Mouse (Mus musculus) kidney, embryonic 14.5 days (tissue): ENCODE results near the gene Mto1. TPM values are rescaled to one million over a fixed set of nuclear protein-coding genes. Genes with fewer than 3 reads are reported as not detected.

Experiments used
- ATAC-seq: fragments of 200-750 bp; cut with Nextera tagmentation; 2 replicates; pipeline ENCODE4 v1.8.0; 2017; ENCODE audit warnings: moderate number of reproducible peaks, mild to moderate bottlenecking, moderate TSS enrichment, moderate library complexity; ENCODE audit not compliant: low FRiP score, low TSS enrichment
- H3K27ac ChIP-seq: fragments of 300-500 bp; sonication (generic); 2 replicates; pipeline ENCODE4 v1.5.1; 2014; ENCODE audit warnings: low read depth, mild to moderate bottlenecking, low read length, moderate library complexity, mixed read lengths
- H3K27me3 ChIP-seq: fragments of 300-500 bp; sonication (generic); 2 replicates; pipeline ENCODE4 v1.6.1; 2014; ENCODE audit warnings: mild to moderate bottlenecking, low read length; ENCODE audit not compliant: control insufficient read depth, insufficient read depth
- H3K36me3 ChIP-seq: fragments of 300-500 bp; sonication (generic); 2 replicates; pipeline ENCODE4 v1.6.1; 2014; ENCODE audit warnings: low read length, mixed read lengths; ENCODE audit not compliant: control insufficient read depth, insufficient read depth
- H3K4me1 ChIP-seq: fragments of 300-500 bp; sonication (generic); 2 replicates; pipeline ENCODE4 v1.6.1; 2014; ENCODE audit warnings: low read length, mixed read lengths; ENCODE audit not compliant: control insufficient read depth, insufficient read depth
- H3K4me2 ChIP-seq: fragments of 300-500 bp; sonication (generic); replicated peaks from 2 replicates; pipeline ENCODE4 v1.6.1; 2014; ENCODE audit warnings: low read depth, mild to moderate bottlenecking, low read length
- H3K4me3 ChIP-seq: fragments of 300-500 bp; sonication (generic); 2 replicates; pipeline ENCODE4 v1.5.1; 2014; ENCODE audit warnings: mild to moderate bottlenecking, low read length
- H3K9ac ChIP-seq: fragments of 300-500 bp; sonication (generic); 2 replicates; pipeline ENCODE4 v1.6.1; 2014; ENCODE audit warnings: low read depth, mild to moderate bottlenecking, low read length, moderate library complexity
- H3K9me3 ChIP-seq: fragments of 300-500 bp; sonication (generic); 2 replicates; pipeline ENCODE4 v1.6.1; 2016; ENCODE audit warnings: low read length; ENCODE audit not compliant: control insufficient read depth
- WGBS: fragments of 180-500 bp; shearing (Covaris S2); extraction: QIAGEN DNeasy Blood & Tissue Kit; methylation state at CpG from one replicate; pipeline ENCODE4 v1.1.7; 2014; 5-methylcytosine and 5-hydroxymethylcytosine counted together
- polyA plus RNA-seq: library from polyadenylated mRNA; unstranded; fragments of >200 nt; fragmentation: Nextera tagmentation; extraction: Ambion mirVana; gene quantifications from 2 replicates; pipeline ENCODE4 v1.2.1, GENCODE M21; 2014

Gene Mto1
- polyA plus RNA-seq, result 21.5 and 29.3 TPM in 2 replicates

- Histone ChIP-seq H3K27ac (peak within 1 kb of the TSS; percentile 69; the same call in 1 of the 2 replicates), H3K9ac (peak within 1 kb of the TSS; percentile 94), H3K4me1 (0 out of 2 replicates have a peak, but pooled peaks cover 2% of the 10 kb centered on the region), H3K36me3 (peaks cover 6% of the 10 kb centered on the region; the same call in 1 of the 2 replicates), H3K9me3 (no peaks in the 10 kb centered on the region), H3K4me2 (peak within 1 kb of the TSS; percentile 77), H3K27me3 (peaks cover 30% of the 10 kb centered on the region), H3K4me3 (peak within 1 kb of the TSS; percentile 96)
- WGBS, result under 1% methylated on average over 95 of the region's 96 CpGs
- ATAC-seq, result peak; percentile 95
Measured at GRCm38 (mm10) chr9:78447973-78448873, at the start of gene Mto1, which contains the start of gene Gm17324. Gene Mto1, plus strand, starts transcription at chr9:78448208. Gene Gm17324, minus strand, starts transcription at chr9:78448786.

DNA sequence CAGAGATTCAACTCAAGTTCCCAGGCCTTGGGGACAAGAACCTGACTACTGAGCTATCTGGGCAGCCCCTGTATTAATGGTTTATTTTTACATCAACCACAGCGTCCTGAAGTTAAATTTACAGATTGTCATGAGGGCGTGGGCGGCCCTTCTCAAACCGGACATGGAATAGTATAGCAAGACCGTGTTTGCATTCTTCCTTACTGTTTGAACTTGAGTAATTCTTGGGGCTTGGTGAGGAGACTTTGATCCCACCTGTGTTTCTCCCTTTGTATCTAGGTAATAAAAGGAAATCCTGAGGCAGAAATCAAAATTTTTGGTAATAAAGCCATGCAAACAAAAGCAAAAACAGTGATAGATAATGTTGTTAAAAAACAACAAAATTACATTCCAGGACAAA is 47.4 kb upstream of the Mto1 start:
- Histone ChIP-seq H3K27me3 (peaks cover 21% of the 10 kb centered on the region), H3K27ac (no peak overlapping the region), H3K36me3 (no peaks in the 10 kb centered on the region), H3K4me1 (no peaks in the 10 kb centered on the region), H3K9ac (no peak overlapping the region), H3K4me3 (no peak overlapping the region), H3K9me3 (no peaks in the 10 kb centered on the region), H3K4me2 (no peak overlapping the region)
- 73% methylated on average over 5 of the region's 5 CpGs for WGBS
- no peak for ATAC-seq

- 91% methylated on average over 7 of the region's 7 CpGs for WGBS
Measured at GRCm38 (mm10) chr9:78401596-78401995, 46.4 kb upstream of the Mto1 start.

GRCm38 (mm10) chr9:78427362-78427781 is 20.6 kb upstream of the Mto1 start:
- 19% methylated on average over 26 of the region's 27 CpGs for WGBS
- H3K27me3 ChIP-seq, result no peaks in the 10 kb centered on the region
- H3K9me3 ChIP-seq, result no peaks in the 10 kb centered on the region
- H3K4me2 ChIP-seq, result peak overlapping the region; percentile 39
- H3K4me3 ChIP-seq, result peak overlapping the region; percentile 20
- H3K9ac ChIP-seq, result peak overlapping the region; percentile 7; the same call in 1 of the 2 replicates
- no peak overlapping the region for H3K27ac ChIP-seq
- no peak for ATAC-seq
- H3K36me3 ChIP-seq, result no peaks in the 10 kb centered on the region
- H3K4me1 ChIP-seq, result no peaks in the 10 kb centered on the region

More at GRCm38 (mm10) chr9:78401596-78401995, 46.4 kb upstream of the Mto1 start:
- Histone ChIP-seq H3K27me3 (peaks cover 11% of the 10 kb centered on the region), H3K9ac (no peak overlapping the region), H3K4me1 (no peaks in the 10 kb centered on the region), H3K9me3 (no peaks in the 10 kb centered on the region), H3K4me2 (no peak overlapping the region), H3K36me3 (no peaks in the 10 kb centered on the region), H3K4me3 (no peak overlapping the region), H3K27ac (no peak overlapping the region)
- no peak for ATAC-seq

DNA sequence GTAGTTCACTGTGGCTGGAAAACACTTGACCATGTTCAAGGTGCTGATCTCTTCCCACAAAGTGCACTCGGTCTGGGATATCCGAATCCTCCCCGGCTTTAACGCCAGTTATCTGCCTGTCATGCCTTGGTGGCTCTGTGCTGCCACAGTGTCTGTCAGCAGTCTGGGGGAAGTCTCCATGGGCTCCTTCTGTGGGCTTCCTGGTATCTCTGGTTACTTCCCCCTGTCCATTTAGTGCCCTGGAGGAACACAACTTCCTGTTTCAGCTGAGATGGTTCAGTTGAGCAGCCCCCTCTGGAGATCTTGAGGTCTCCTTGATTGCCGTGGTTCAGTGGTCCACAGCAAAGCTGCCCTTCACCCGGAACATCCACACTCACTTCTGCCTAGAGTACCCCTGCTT is 19.8 kb upstream of the Mto1 start:
- ATAC-seq, result peak; percentile 43; the same call in 1 of the 2 replicates
- H3K36me3 ChIP-seq, result no peaks in the 10 kb centered on the region
- WGBS, result 56% methylated on average over 6 of the region's 6 CpGs
- H3K4me1 ChIP-seq, result no peaks in the 10 kb centered on the region
- H3K9me3 ChIP-seq, result no peaks in the 10 kb centered on the region
- H3K27me3 ChIP-seq, result no peaks in the 10 kb centered on the region
- no peak overlapping the region for H3K4me3 ChIP-seq
- no peak overlapping the region for H3K9ac ChIP-seq
- no peak overlapping the region for H3K4me2 ChIP-seq
- H3K27ac ChIP-seq, result no peak overlapping the region

DNA sequence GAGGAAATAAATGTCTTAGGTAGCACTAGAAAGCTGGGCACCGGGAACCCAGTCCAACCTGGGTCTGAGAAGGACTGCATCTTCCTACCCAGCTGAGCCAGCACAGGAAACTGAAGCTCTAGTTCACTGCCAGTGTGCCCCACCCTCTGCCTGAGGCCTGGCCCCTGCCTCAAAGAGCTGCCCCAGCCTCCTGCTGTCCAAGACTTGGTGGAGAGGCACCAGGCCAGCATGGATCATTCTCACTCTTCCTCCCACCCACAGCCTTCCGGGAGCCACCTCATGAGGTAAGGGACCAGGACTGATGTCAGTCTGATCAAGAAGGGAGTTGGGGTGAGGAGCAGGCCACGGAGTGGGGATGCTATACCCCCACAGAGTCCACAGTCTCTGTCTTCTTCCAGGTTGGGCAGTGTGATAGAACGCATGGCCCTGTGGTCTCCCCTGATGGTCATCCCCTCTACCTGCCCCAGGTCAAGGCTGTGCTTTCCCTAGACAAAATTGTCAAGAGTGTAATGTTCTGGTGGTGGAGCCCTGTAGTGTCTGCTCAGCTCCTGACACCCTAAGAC is 19.1 kb upstream of the Mto1 start:
- Histone ChIP-seq H3K36me3 (no peaks in the 10 kb centered on the region), H3K4me3 (no peak overlapping the region), H3K4me2 (no peak overlapping the region), H3K27ac (no peak overlapping the region), H3K27me3 (no peaks in the 10 kb centered on the region), H3K9me3 (no peaks in the 10 kb centered on the region), H3K9ac (no peak overlapping the region), H3K4me1 (no peaks in the 10 kb centered on the region)
- peak; percentile 45; the same call in 1 of the 2 replicates for ATAC-seq
- 77% methylated on average over 4 of the region's 4 CpGs for WGBS

GRCm38 (mm10) chr9:78429551-78429950 is 18.5 kb upstream of the Mto1 start:
- Histone ChIP-seq H3K4me2 (no peak overlapping the region), H3K4me1 (no peaks in the 10 kb centered on the region), H3K9me3 (no peaks in the 10 kb centered on the region), H3K27me3 (no peaks in the 10 kb centered on the region), H3K27ac (no peak overlapping the region), H3K36me3 (no peaks in the 10 kb centered on the region), H3K9ac (no peak overlapping the region), H3K4me3 (no peak overlapping the region)
- peak; percentile 20; the same call in 1 of the 2 replicates for ATAC-seq
- 54% methylated on average over 2 of the region's 2 CpGs for WGBS

DNA sequence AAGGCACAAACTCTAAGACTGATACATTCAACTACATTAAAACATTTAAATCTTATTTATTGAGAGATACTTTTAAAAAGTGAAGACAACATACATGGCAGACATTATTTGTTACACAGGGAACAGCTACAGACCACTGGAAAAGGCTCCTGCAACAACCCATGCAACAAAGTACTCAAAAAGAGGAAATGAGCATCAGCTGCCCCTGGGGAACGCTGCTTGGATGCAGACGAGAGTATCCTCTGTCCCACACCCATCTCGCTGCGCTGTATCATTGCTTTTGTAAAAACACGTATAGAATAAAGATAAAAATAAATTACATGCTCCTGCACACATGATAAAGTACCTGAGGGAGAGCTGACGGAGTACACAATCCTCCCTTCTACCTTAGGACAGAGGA is 17.5 kb upstream of the Mto1 start:
- H3K9ac ChIP-seq, result no peak overlapping the region
- WGBS, result 63% methylated on average over 6 of the region's 6 CpGs
- no peak overlapping the region for H3K4me3 ChIP-seq
- no peaks in the 10 kb centered on the region for H3K9me3 ChIP-seq
- no peaks in the 10 kb centered on the region for H3K36me3 ChIP-seq
- H3K4me2 ChIP-seq, result no peak overlapping the region
- no peaks in the 10 kb centered on the region for H3K4me1 ChIP-seq
- H3K27me3 ChIP-seq, result no peaks in the 10 kb centered on the region
- no peak for ATAC-seq
- H3K27ac ChIP-seq, result no peak overlapping the region

DNA sequence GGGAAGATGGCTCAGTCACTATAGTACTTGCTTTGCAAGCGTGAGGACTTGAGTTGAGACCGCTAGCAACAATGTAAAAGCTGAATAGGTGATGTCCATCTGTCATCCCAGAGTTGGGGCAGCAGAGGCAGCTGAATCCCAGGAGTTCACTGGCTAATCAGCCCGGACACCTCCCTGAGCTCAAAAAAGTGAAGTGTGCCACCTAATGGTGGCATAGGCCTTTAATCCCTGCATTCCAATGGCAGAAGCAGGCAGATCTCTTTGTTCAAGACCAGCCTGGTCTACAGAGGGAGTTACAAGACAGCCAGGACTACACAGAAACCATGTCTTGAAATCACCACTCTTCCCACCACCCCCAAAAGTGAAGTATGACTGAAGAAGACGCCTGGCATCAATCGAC is 15.5 kb upstream of the Mto1 start:
- Histone ChIP-seq H3K4me3 (no peak overlapping the region), H3K4me1 (no peaks in the 10 kb centered on the region), H3K4me2 (no peak overlapping the region), H3K27me3 (no peaks in the 10 kb centered on the region), H3K36me3 (no peaks in the 10 kb centered on the region), H3K9ac (no peak overlapping the region), H3K27ac (no peak overlapping the region), H3K9me3 (no peaks in the 10 kb centered on the region)
- no peak for ATAC-seq
- WGBS, result 88% methylated on average over 5 of the region's 5 CpGs
